Mouse (Mus musculus) megakaryocyte, adult 5-6 weeks (primary cell): Measurements from ENCODE around the gene Ces1a. TPM values are rescaled to one million over a fixed set of nuclear protein-coding genes. Genes with fewer than 3 reads are reported as not detected.
A peak's percentile ranks its signal among the peaks of the same experiment; 100 is the strongest.

ENCODE experiments used
- ATAC-seq: 2 replicates; pipeline ENCODE4 v1.8.0; 2016; ENCODE audit warnings: mild to moderate bottlenecking, inconsistent platforms; ENCODE audit not compliant: poor library complexity, severe bottlenecking
- total RNA-seq, 2 experiments: library from RNA; stranded (forward) in 1 of 2; stranded (reverse) in 1 of 2; fragments of 153-499, 151-499 nt in 1 of 2; fragments of 221-1000, 200-1000 nt in 1 of 2; gene quantifications; 2 replicates each; pipeline versions ENCODE4 v1.2.3 to v1.2.4; 2015 to 2017

The Ces1a gene
- total RNA-seq (2015) (not detected in 2 replicates), total RNA-seq (2017) (not detected in 2 replicates)

- no peak for ATAC-seq
Measured at GRCm38 (mm10) chr8:93048092-93048491, at the start of gene Ces1a. Gene Ces1a, minus strand, starts transcription at chr8:93048192.

- no peak for ATAC-seq
Measured at GRCm38 (mm10) chr8:93095376-93095775, 47.4 kb upstream of the Ces1a start.

GRCm38 (mm10) chr8:93091324-93091723, 43.3 kb upstream of the Ces1a start:
- no peak for ATAC-seq

GRCm38 (mm10) chr8:93088686-93089122, 40.7 kb upstream of the Ces1a start:
- no peak for ATAC-seq

- no peak for ATAC-seq
Measured at GRCm38 (mm10) chr8:93088193-93088592, 40.2 kb upstream of the Ces1a start.

- no peak for ATAC-seq
Measured at GRCm38 (mm10) chr8:93079887-93080286, 31.9 kb upstream of the Ces1a start, which contains the start of gene Ces1b. Gene Ces1b, minus strand, starts transcription at chr8:93080017.

GRCm38 (mm10) chr8:93075251-93075650, 27.3 kb upstream of the Ces1a start:
- no peak for ATAC-seq

GRCm38 (mm10) chr8:93063416-93064117, 15.6 kb upstream of the Ces1a start:
- no peak for ATAC-seq

GRCm38 (mm10) chr8:93059185-93059584, 11.2 kb upstream of the Ces1a start:
- no peak for ATAC-seq

GRCm38 (mm10) chr8:93055238-93055637, 7.2 kb upstream of the Ces1a start:
- ATAC-seq, result no peak

- no peak for ATAC-seq
Measured at GRCm38 (mm10) chr8:93048510-93049416, 771 bp upstream of the Ces1a start.

- ATAC-seq, result no peak
Measured at GRCm38 (mm10) chr8:93043083-93043482, 4.9 kb downstream of the Ces1a start.

GRCm38 (mm10) chr8:93040776-93041567, 7.0 kb downstream of the Ces1a start:
- no peak for ATAC-seq

GRCm38 (mm10) chr8:93040256-93040655, 7.7 kb downstream of the Ces1a start:
- ATAC-seq, result no peak

GRCm38 (mm10) chr8:93038831-93039230, 9.2 kb downstream of the Ces1a start:
- no peak for ATAC-seq

GRCm38 (mm10) chr8:93030664-93031063, 17.3 kb downstream of the Ces1a start:
- no peak for ATAC-seq

GRCm38 (mm10) chr8:93021738-93022137, 26.3 kb downstream of the Ces1a start:
- ATAC-seq, result no peak

- ATAC-seq, result peak; percentile 40; the same call in 1 of the 2 replicates
Measured at GRCm38 (mm10) chr8:93014300-93014699, 33.7 kb downstream of the Ces1a start.

GRCm38 (mm10) chr8:93012226-93012625, 35.8 kb downstream of the Ces1a start:
- ATAC-seq, result no peak

- peak; percentile 94 for ATAC-seq
Measured at GRCm38 (mm10) chr8:93011439-93011838, 36.6 kb downstream of the Ces1a start.

GRCm38 (mm10) chr8:93010286-93010685, 37.7 kb downstream of the Ces1a start:
- ATAC-seq, result peak; percentile 77
